Mouse (Mus musculus) lung, postnatal 0 days (tissue): ENCODE results near the gene Pik3r3. TPM values are rescaled to one million over a fixed set of nuclear protein-coding genes. Genes with fewer than 3 reads are reported as not detected.
A peak's percentile ranks its signal among the peaks of the same experiment; 100 is the strongest.

Source experiments
- ATAC-seq: fragments of 200-750 bp; cut with Nextera tagmentation; 2 replicates; pipeline ENCODE4 v1.8.0; 2017; ENCODE audit warnings: moderate library complexity
- DNase-seq: peaks from one replicate; pipeline ENCODE4 v3.0.0-alpha.2; 2016; ENCODE audit warnings: low spot score
- H3K27ac ChIP-seq: fragments of 300-500 bp; sonication (generic); 2 replicates; pipeline ENCODE4 v1.5.1; 2014; ENCODE audit warnings: antibody characterized with exemption, mild to moderate bottlenecking, low read length, mixed read lengths
- H3K27me3 ChIP-seq: fragments of 300-500 bp; sonication (generic); replicated peaks from 2 replicates; pipeline ENCODE4 v1.6.1; 2014; ENCODE audit warnings: low read length, mixed read lengths; ENCODE audit not compliant: insufficient read depth
- H3K36me3 ChIP-seq: fragments of 300-500 bp; sonication (generic); 2 replicates; pipeline ENCODE4 v1.6.1; 2014; ENCODE audit warnings: low read length, mixed read lengths; ENCODE audit not compliant: insufficient read depth
- H3K4me1 ChIP-seq: fragments of 300-500 bp; sonication (generic); 2 replicates; pipeline ENCODE4 v1.6.1; 2014; ENCODE audit warnings: antibody characterized with exemption, low read depth, low read length, mixed read lengths; ENCODE audit not compliant: insufficient read depth
- H3K4me2 ChIP-seq: fragments of 300-500 bp; sonication (generic); replicated peaks from 2 replicates; pipeline ENCODE4 v1.6.1; 2014; ENCODE audit warnings: low read depth, mild to moderate bottlenecking, low read length, moderate library complexity, mixed read lengths
- H3K4me3 ChIP-seq: fragments of 300-500 bp; sonication (generic); 2 replicates; pipeline ENCODE4 v1.5.1; 2014; ENCODE audit warnings: low read depth, low read length
- H3K9ac ChIP-seq: fragments of 300-500 bp; sonication (generic); replicated peaks from 2 replicates; pipeline ENCODE4 v1.6.1; 2014; ENCODE audit warnings: low read depth, mild to moderate bottlenecking
- H3K9me3 ChIP-seq: fragments of 300-500 bp; sonication (generic); 2 replicates; pipeline ENCODE4 v1.6.1; 2016; ENCODE audit warnings: low read length, mixed read lengths
- CTCF ChIP-seq: IDR thresholded peaks from 2 replicates; pipeline ENCODE4 v1.5.1; 2016; ENCODE audit warnings: antibody characterized with exemption, mild to moderate bottlenecking
- EP300 ChIP-seq: IDR thresholded peaks from 2 replicates; pipeline ENCODE4 v1.6.1; 2016; ENCODE audit warnings: antibody characterized with exemption, mild to moderate bottlenecking, control low read depth
- WGBS: fragments of 180-500 bp; shearing (Covaris S2); extraction: QIAGEN DNeasy Blood & Tissue Kit; methylation state at CpG from one replicate; pipeline ENCODE4 v1.1.7; 2014; 5-methylcytosine and 5-hydroxymethylcytosine counted together
- polyA plus RNA-seq: library from polyadenylated mRNA; unstranded; fragments of >200 nt; fragmentation: Nextera tagmentation; extraction: Ambion mirVana; gene quantifications from 2 replicates; pipeline ENCODE4 v1.2.1, GENCODE M21; 2015

Gene Pik3r3
- polyA plus RNA-seq = 10.0 and 11.7 TPM in 2 replicates

DNA sequence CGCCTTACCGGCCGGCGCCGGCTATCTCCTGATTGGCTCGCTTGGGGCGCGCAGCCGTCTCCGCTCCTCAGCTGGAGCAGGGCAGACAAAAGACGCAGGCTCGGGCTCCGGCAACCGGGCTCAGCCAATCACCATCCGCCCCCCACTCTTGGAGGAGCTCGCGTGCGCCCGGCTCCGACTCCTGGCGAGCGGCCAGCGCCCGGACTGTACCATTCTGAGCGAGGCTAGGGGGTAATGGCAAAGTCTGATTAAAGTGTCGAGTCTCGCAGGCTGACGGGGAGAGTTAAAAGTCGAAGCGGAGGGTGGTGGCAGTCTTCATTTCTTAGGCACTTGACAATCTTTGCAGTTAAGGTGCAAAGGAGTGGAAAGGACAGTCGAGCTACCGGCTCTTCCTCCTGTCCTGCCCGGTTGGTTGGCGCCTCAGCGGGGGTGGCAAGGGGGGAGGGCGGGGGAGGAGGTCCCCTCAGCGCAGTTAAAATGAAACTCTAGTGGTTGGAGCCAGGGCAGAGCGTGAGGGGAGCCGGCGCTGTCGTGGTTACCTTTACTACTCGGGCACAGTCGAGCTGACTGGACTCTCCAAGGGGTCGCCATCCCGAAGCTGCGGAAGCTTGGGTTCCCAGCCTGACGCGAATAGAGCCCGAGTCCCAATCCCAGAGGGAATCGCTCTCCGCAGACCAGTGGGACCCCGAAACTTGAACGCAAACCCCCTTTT is at the start of gene Pik3r3:
Pik3r3 (plus strand) TSS at position 479 of the 712 bp plus-strand sequence.
- DNase-seq = peak; percentile 100
- H3K9ac ChIP-seq = peak within 1 kb of the TSS; percentile 75
- H3K36me3 ChIP-seq = no peaks in the 10 kb centered on the region
- TF ChIP-seq EP300 (peak; percentile 83), CTCF (no peak)
- under 1% methylated on average over 53 of the region's 53 CpGs for WGBS
- no peaks in the 10 kb centered on the region for H3K27me3 ChIP-seq
- H3K9me3 ChIP-seq = no peaks in the 10 kb centered on the region
- peak; percentile 100 for ATAC-seq
- no peaks in the 10 kb centered on the region for H3K4me1 ChIP-seq
- peak within 1 kb of the TSS; percentile 84 for H3K4me2 ChIP-seq
- peak within 1 kb of the TSS; percentile 96 for H3K27ac ChIP-seq
- H3K4me3 ChIP-seq = peak within 1 kb of the TSS; percentile 67

- 82% methylated on average over 6 of the region's 6 CpGs for WGBS
- Histone ChIP-seq H3K9me3 (no peaks in the 10 kb centered on the region), H3K9ac (no peak within 1 kb of the TSS), H3K27me3 (no peaks in the 10 kb centered on the region), H3K4me1 (peaks cover 10% of the 10 kb centered on the region), H3K4me2 (no peak within 1 kb of the TSS), H3K36me3 (no peaks in the 10 kb centered on the region), H3K27ac (peak within 1 kb of the TSS; percentile 95), H3K4me3 (no peak within 1 kb of the TSS)
- TF ChIP-seq CTCF = no peak
- TF ChIP-seq EP300 = no peak
- no peak for ATAC-seq
- DNase-seq = no peak
Observed at GRCm38 (mm10) chr4:116173072-116173471, 48.3 kb upstream of the Pik3r3 start, which contains the start of the genes 1700042G07Rik and Gm49337. 1700042G07Rik (plus strand) TSS chr4:116173372. Gm49337 (plus strand) TSS chr4:116173384.

DNA sequence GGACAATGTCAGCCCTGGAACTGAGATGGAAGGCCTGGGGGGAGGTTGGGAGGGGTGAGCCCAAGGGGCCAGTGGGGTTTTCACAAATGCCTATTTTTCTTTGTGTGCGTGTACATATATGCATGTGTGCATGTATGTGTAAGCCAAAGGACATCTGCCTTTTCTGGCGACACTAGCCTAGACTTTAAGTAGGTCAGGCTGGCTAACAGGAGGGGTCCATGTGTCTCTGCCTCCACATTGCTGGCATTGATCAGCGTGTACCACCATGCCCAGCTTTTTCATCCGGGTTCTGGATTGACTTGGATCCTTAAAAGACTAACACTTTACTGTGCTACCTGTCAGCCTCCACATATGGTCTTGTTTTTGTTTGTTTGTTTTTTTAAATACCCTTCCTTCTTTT is 47.7 kb upstream of the Pik3r3 start:
- H3K4me3 ChIP-seq = no peak overlapping the region
- H3K4me2 ChIP-seq = no peak overlapping the region
- H3K27me3 ChIP-seq = no peaks in the 10 kb centered on the region
- no peak for ATAC-seq
- H3K4me1 ChIP-seq = peaks cover 10% of the 10 kb centered on the region
- DNase-seq = no peak
- TF ChIP-seq EP300 (no peak), CTCF (no peak)
- no peaks in the 10 kb centered on the region for H3K9me3 ChIP-seq
- H3K27ac ChIP-seq = peak overlapping the region; percentile 95
- H3K9ac ChIP-seq = no peak overlapping the region
- no peaks in the 10 kb centered on the region for H3K36me3 ChIP-seq
- 88% methylated on average over 4 of the region's 4 CpGs for WGBS

GRCm38 (mm10) chr4:116174466-116175116 is 46.8 kb upstream of the Pik3r3 start:
- 21% methylated on average over 6 of the region's 6 CpGs for WGBS
- ATAC-seq = peak; percentile 22
- Histone ChIP-seq H3K27ac (peak overlapping the region; percentile 95), H3K9me3 (no peaks in the 10 kb centered on the region), H3K4me1 (peaks cover 10% of the 10 kb centered on the region), H3K9ac (no peak overlapping the region; the same call in 1 of the 2 replicates), H3K4me3 (no peak overlapping the region), H3K27me3 (no peaks in the 10 kb centered on the region), H3K4me2 (no peak overlapping the region; the same call in 1 of the 2 replicates), H3K36me3 (no peaks in the 10 kb centered on the region)
- DNase-seq = peak; percentile 66
- no peak for TF ChIP-seq CTCF
- TF ChIP-seq EP300 = no peak

DNA sequence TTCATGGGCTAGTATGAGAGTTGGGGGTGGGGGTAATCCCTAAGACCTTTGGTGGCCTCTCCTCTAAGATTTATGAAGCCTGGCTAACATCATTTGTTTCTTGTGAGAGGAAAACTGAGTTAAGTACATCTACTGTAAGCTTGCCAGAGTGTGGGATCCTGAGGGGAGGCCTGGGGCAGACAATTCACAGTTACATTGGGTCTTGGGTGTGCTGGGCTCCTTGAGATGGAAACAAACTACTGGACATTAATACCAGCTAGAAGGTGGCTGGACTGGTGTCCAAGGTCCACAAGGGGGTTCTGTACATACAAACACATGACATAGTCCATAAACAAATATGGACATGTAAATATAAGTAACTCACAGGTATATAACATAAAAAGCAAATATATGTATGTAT is 46.3 kb upstream of the Pik3r3 start:
- Histone ChIP-seq H3K4me3 (no peak overlapping the region), H3K36me3 (no peaks in the 10 kb centered on the region), H3K4me1 (peaks cover 10% of the 10 kb centered on the region), H3K9ac (no peak overlapping the region; the same call in 1 of the 2 replicates), H3K4me2 (no peak overlapping the region), H3K27me3 (no peaks in the 10 kb centered on the region), H3K9me3 (no peaks in the 10 kb centered on the region), H3K27ac (peak overlapping the region; percentile 95)
- DNase-seq (no peak), ATAC-seq (no peak)
- no peak for TF ChIP-seq CTCF
- no peak for TF ChIP-seq EP300
